Mouse (Mus musculus) thymus, adult 2 months (tissue): ENCODE results near the gene Rasl11a. TPM values are rescaled to one million over a fixed set of nuclear protein-coding genes. Genes with fewer than 3 reads are reported as not detected.
A peak's percentile ranks its signal among the peaks of the same experiment; 100 is the strongest.

Source experiments
- DNase-seq: peaks from one replicate; pipeline ENCODE4 v3.0.0; 2021
- H3K27ac ChIP-seq: fragments of 200-500 bp; 2 replicates; pipeline ENCODE4 v1.5.1; 2012; ENCODE audit warnings: low read length, control low read depth; ENCODE audit not compliant: control insufficient read depth, insufficient read depth
- H3K27me3 ChIP-seq: fragments of 200-500 bp; 2 replicates; pipeline ENCODE4 v1.6.1; 2012; ENCODE audit warnings: mild to moderate bottlenecking, low read length, moderate library complexity, mixed read lengths; ENCODE audit not compliant: control insufficient read depth, insufficient read depth
- H3K36me3 ChIP-seq: fragments of 200-500 bp; 2 replicates; pipeline ENCODE4 v1.6.1; 2012; ENCODE audit warnings: mild to moderate bottlenecking, low read length, moderate library complexity; ENCODE audit not compliant: control insufficient read depth, insufficient read depth
- H3K4me1 ChIP-seq: fragments of 200-500 bp; replicated peaks from 2 replicates; pipeline ENCODE4 v1.6.1; 2012; ENCODE audit warnings: low read length; ENCODE audit not compliant: control insufficient read depth, insufficient read depth
- H3K4me3 ChIP-seq: fragments of 200-500 bp; 2 replicates; pipeline ENCODE4 v1.5.1; 2012; ENCODE audit warnings: mild to moderate bottlenecking, low read length, control low read depth, moderate library complexity; ENCODE audit not compliant: control insufficient read depth, insufficient read depth
- CTCF ChIP-seq: fragments of 200-500 bp; IDR thresholded peaks from 2 replicates; pipeline ENCODE4 v1.5.1; 2012; ENCODE audit warnings: mild to moderate bottlenecking, control low read depth, low read length, moderate library complexity, borderline replicate concordance; ENCODE audit not compliant: control insufficient read depth, poor library complexity, insufficient read depth; ENCODE audit errors: extremely low read depth
- POLR2A ChIP-seq: fragments of 200-500 bp; IDR thresholded peaks from 2 replicates; pipeline ENCODE4 v1.6.1; 2012; ENCODE audit warnings: mild to moderate bottlenecking, low read length, control low read depth, moderate library complexity; ENCODE audit not compliant: control insufficient read depth, poor library complexity, insufficient read depth; ENCODE audit errors: extremely low read depth
- WGBS: fragments of 180-500 bp; shearing (Covaris S2); methylation state at CpG from one replicate; pipeline ENCODE4 v1.1.7; 2018; 5-methylcytosine and 5-hydroxymethylcytosine counted together
- polyA plus RNA-seq: library from polyadenylated mRNA; depleted of rRNA; stranded (reverse); fragments of >200 nt; gene quantifications from 2 replicates; pipeline ENCODE4 v1.2.3, GENCODE M21; 2012

Gene Rasl11a
- polyA plus RNA-seq, 1 experiment = 2.5 TPM

GRCm38 (mm10) chr5:146815394-146815793 lies 29.5 kb upstream of the Rasl11a start:
- 95% methylated on average over 4 of the region's 4 CpGs for WGBS

DNA sequence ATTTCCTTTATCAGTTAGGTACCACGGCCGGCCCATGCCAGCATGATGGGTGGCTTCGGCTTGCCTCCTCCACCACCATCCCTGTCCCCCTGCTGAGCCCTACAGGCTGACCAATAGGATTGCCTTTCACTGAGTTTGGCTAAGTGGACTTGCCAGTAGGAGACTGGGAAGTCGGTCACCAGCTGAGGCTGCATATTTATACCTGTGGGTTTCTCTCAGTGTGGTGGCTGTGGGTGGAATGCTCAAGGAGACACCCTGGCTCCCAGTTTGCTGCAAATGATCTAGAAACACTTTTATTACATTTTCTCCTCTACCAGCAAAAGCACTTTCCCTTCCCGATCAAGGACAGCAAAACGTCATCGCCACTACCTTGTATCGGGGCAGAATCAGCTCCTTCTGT lies 27.3 kb upstream of the Rasl11a start:
- TF ChIP-seq CTCF (no peak), POLR2A (no peak)
- H3K4me1 ChIP-seq = no peaks in the 10 kb centered on the region
- 97% methylated on average over 8 of the region's 8 CpGs for WGBS

More at GRCm38 (mm10) chr5:146815394-146815793, 29.5 kb upstream of the Rasl11a start:
- H3K27ac ChIP-seq = no peak overlapping the region
- no peak for DNase-seq
- TF ChIP-seq POLR2A (no peak), CTCF (no peak)
- no peak overlapping the region for H3K4me3 ChIP-seq
- no peaks in the 10 kb centered on the region for H3K4me1 ChIP-seq
- H3K27me3 ChIP-seq = no peaks in the 10 kb centered on the region
- H3K36me3 ChIP-seq = no peaks in the 10 kb centered on the region

GRCm38 (mm10) chr5:146818906-146819623 lies 25.8 kb upstream of the Rasl11a start:
- WGBS = 43% methylated on average over 8 of the region's 8 CpGs

More for the DNA sequence above, 27.3 kb upstream of the Rasl11a start:
- Histone ChIP-seq H3K27ac (no peak overlapping the region), H3K27me3 (no peaks in the 10 kb centered on the region), H3K36me3 (no peaks in the 10 kb centered on the region), H3K4me3 (no peak overlapping the region)
- DNase-seq = no peak

DNA sequence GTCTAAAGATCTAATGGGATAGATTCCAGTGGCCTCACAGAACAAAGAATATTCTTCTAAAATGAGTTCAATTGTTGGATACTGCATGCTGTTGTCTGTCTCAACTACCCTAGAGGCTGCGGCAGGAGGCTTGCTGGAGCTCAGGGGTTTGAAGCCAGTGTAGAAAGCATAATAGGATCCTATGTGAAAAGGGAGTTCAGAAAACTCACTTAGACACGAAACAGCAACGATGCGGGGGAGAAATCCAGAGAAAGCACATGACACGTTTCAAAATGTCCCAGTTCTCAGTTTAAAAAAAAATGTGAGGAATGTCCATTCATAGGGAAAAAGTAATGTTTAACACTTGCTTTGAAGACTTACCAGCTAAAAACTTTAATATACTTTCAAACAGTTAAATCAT lies 21.9 kb upstream of the Rasl11a start:
- WGBS = 97% methylated on average over 5 of the region's 5 CpGs
- no peaks in the 10 kb centered on the region for H3K27me3 ChIP-seq
- no peaks in the 10 kb centered on the region for H3K36me3 ChIP-seq
- H3K4me3 ChIP-seq = no peak overlapping the region
- no peak overlapping the region for H3K27ac ChIP-seq
- DNase-seq = no peak
- H3K4me1 ChIP-seq = peaks cover 6% of the 10 kb centered on the region
- TF ChIP-seq CTCF (no peak), POLR2A (no peak)

More at GRCm38 (mm10) chr5:146818906-146819623, 25.8 kb upstream of the Rasl11a start:
- no peak for DNase-seq
- H3K4me3 ChIP-seq = no peak overlapping the region
- no peaks in the 10 kb centered on the region for H3K36me3 ChIP-seq
- no peak overlapping the region for H3K27ac ChIP-seq
- H3K4me1 ChIP-seq = no peaks in the 10 kb centered on the region
- no peak for TF ChIP-seq POLR2A
- no peak for TF ChIP-seq CTCF
- no peaks in the 10 kb centered on the region for H3K27me3 ChIP-seq

- Histone ChIP-seq H3K4me1 (peaks cover 8% of the 10 kb centered on the region), H3K36me3 (peaks cover 3% of the 10 kb centered on the region; the same call in 1 of the 2 replicates), H3K4me3 (no peak overlapping the region), H3K27ac (peak overlapping the region; percentile 3; the same call in 1 of the 2 replicates), H3K27me3 (no peaks in the 10 kb centered on the region)
- no peak for TF ChIP-seq CTCF
- TF ChIP-seq POLR2A = no peak
- WGBS = 3% methylated on average over 8 of the region's 8 CpGs
- DNase-seq = peak; percentile 39
Observed at GRCm38 (mm10) chr5:146829528-146829927, 15.3 kb upstream of the Rasl11a start.

DNA sequence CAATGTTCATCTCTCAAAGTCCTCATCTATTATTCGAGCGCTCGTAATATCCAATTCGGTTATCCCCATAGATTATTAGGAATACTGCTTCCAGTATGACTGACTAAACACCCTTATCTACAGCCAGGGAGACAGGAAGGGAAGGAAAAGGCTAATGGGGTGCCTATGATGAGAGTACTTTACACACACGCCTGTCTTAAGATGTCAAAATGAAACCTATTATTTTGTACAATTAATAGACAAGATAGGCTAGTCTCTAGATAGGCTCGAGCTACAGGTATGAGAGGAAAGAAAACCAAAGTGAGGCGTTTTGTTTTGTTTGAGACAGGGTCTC lies 12.5 kb upstream of the Rasl11a start:
- WGBS = 56% methylated on average over 7 of the region's 7 CpGs
- peaks cover 31% of the 10 kb centered on the region for H3K36me3 ChIP-seq
- H3K4me1 ChIP-seq = peaks cover 4% of the 10 kb centered on the region
- no peak for DNase-seq
- H3K27ac ChIP-seq = no peak overlapping the region
- no peak overlapping the region for H3K4me3 ChIP-seq
- no peaks in the 10 kb centered on the region for H3K27me3 ChIP-seq
- TF ChIP-seq CTCF = no peak

DNA sequence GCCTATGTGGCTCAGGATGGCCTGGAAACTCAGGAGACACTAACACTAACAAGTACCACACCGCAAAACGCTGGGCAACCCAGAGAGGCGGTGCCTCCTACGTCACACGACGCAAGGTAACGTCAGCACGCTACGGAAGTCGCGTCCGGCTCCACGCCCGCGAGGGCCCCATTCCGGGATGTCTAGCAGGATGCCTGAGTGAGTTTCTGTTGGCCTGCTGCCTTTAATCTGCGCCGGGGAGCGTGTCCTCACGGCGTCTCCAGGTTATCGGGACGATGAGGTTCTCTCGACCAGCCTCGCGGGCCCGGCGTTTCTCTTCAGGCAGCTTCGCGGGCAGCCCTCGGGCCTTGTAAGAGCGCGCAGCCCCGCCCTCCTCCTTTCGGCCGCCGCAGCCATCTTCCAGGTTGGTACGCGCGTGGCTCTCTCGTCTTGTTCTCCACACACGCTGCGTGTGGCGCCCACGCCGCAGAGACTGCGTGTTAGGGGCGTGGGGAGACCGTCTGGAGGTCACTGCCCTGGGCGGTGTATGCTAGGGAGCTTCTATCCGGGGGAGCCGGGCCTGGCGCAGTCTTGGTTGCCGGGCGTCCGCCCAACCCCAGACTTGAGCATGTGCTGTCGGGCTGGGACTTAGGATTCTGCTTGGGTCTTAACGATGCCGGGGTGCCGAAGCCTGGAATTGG lies 12.0 kb upstream of the Rasl11a start, which contains the start of gene Rpl21:
TSS of gene Rpl21 (plus strand) at position 122 of the 680 bp plus-strand sequence.
- H3K4me1 ChIP-seq = peaks cover 4% of the 10 kb centered on the region
- peak; percentile 92 for TF ChIP-seq POLR2A
- peak; percentile 42; the same call in 1 of the 2 replicates for TF ChIP-seq CTCF
- H3K36me3 ChIP-seq = peaks cover 33% of the 10 kb centered on the region
- peak within 1 kb of the TSS; percentile 83 for H3K4me3 ChIP-seq
- H3K27ac ChIP-seq = no peak within 1 kb of the TSS
- no peaks in the 10 kb centered on the region for H3K27me3 ChIP-seq
- WGBS = under 1% methylated on average over 60 of the region's 60 CpGs
- peak; percentile 88 for DNase-seq
